Mouse (Mus musculus) liver, embryonic 14.5 days (tissue): ENCODE results near the gene Slc17a2.

Experiments used
- CTCF ChIP-seq: IDR thresholded peaks from 2 replicates; pipeline ENCODE4 v1.5.1; 2016; ENCODE audit warnings: antibody characterized with exemption, low read depth, control low read depth
- EP300 ChIP-seq: IDR thresholded peaks from 2 replicates; pipeline ENCODE4 v1.6.1; 2016; ENCODE audit warnings: antibody characterized with exemption, low read depth

- TF ChIP-seq CTCF = 0 out of 2 replicates have a peak, but pooled peaks have one; percentile 12
- TF ChIP-seq EP300 = peak; percentile 85
Measured at GRCm38 (mm10) chr13:23760972-23761864, 45.6 kb upstream of the Slc17a2 start, which contains the start of gene Hist1h4a.
